Mouse (Mus musculus) embryonic facial prominence, embryonic 10.5 days (tissue): ENCODE results near the gene Cabp7. TPM values are rescaled to one million over a fixed set of nuclear protein-coding genes. Genes with fewer than 3 reads are reported as not detected.

Experiments
- DNase-seq: peaks from one replicate; pipeline ENCODE4 v3.0.0-alpha.2; 2017; ENCODE audit warnings: low spot score
- H3K27ac ChIP-seq: fragments of 300-500 bp; sonication (generic); replicated peaks from 2 replicates; pipeline ENCODE4 v1.5.1; 2016; ENCODE audit warnings: mild to moderate bottlenecking
- H3K27me3 ChIP-seq: fragments of 300-500 bp; sonication (generic); replicated peaks from 2 replicates; pipeline ENCODE4 v1.6.1; 2016; ENCODE audit warnings: low read depth, mild to moderate bottlenecking; ENCODE audit not compliant: poor library complexity, severe bottlenecking
- H3K36me3 ChIP-seq: fragments of 300-500 bp; sonication (generic); replicated peaks from 2 replicates; pipeline ENCODE4 v1.6.1; 2016; ENCODE audit warnings: mild to moderate bottlenecking, moderate library complexity
- H3K4me1 ChIP-seq: fragments of 300-500 bp; sonication (generic); 2 replicates; pipeline ENCODE4 v1.6.1; 2016
- H3K4me3 ChIP-seq: fragments of 300-500 bp; sonication (generic); 2 replicates; pipeline ENCODE4 v1.5.1; 2016; ENCODE audit warnings: mild to moderate bottlenecking, moderate library complexity
- H3K9me3 ChIP-seq: fragments of 300-500 bp; sonication (generic); 2 replicates; pipeline ENCODE4 v1.6.1; 2016; ENCODE audit warnings: mild to moderate bottlenecking
- WGBS: fragments of 180-500 bp; shearing (Covaris S2); methylation state at CpG from one replicate; pipeline ENCODE4 v1.1.7; 2016; 5-methylcytosine and 5-hydroxymethylcytosine counted together
- polyA plus RNA-seq: library from polyadenylated mRNA; unstranded; fragments of >200 nt; fragmentation: Nextera tagmentation; extraction: Ambion mirVana; gene quantifications from 2 replicates; pipeline ENCODE4 v1.2.1, GENCODE M21; 2016

Cabp7 gene
- polyA plus RNA-seq, 1 experiment from 2014 or later: 0.19 TPM

DNA sequence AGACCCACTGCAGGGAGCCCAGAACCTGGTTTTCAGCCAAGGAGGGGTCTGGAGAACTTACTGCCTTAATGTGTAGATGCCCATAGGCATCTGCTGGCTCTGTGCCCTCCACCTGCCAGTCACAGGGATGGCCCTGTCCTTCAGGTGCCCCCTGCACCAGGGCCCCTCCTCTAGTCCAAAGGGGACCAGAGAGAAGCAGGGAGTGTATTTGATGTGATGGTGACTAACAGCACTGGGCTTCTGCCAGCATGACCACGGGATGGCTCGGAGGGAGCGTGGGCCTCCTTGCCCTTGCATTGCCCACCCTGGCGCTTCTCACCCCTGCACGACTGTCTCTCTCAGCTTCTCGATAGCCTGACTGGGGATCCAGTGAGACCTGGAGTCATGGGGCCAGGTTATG lies 1.9 kb downstream of the Cabp7 start:
- Histone ChIP-seq H3K9me3 (no peaks in the 10 kb centered on the region), H3K4me3 (no peak overlapping the region)

DNA sequence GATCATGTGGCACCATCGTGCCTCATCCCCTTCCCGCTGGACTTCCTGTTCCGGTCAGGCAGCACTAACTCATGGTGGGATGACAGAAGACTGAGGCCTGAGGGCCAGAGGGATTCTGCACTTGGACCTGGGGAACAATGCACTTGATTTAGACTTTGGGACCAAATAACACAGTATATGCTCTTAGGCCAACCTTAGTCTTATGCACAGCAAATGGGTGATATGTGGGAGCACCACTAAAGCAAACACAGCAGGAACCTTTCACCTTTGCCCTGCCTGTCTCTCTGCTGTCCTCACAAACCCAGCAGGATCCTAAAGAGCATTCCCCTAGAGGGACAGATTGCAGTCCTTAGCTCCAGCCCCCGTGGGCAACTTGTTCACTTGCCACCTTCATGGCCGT lies 5.8 kb downstream of the Cabp7 start:
- DNase-seq: no peak
- H3K27me3 ChIP-seq: peaks cover 57% of the 10 kb centered on the region
- WGBS: 73% methylated on average over 5 of the region's 5 CpGs
- no peak overlapping the region for H3K4me3 ChIP-seq
- no peaks in the 10 kb centered on the region for H3K9me3 ChIP-seq
- peaks cover 14% of the 10 kb centered on the region for H3K4me1 ChIP-seq
- H3K27ac ChIP-seq: no peak overlapping the region
- peaks cover 8% of the 10 kb centered on the region; the same call in 1 of the 2 replicates for H3K36me3 ChIP-seq

More for the DNA sequence above, 1.9 kb downstream of the Cabp7 start:
- no peak for DNase-seq
- no peaks in the 10 kb centered on the region for H3K36me3 ChIP-seq
- no peak overlapping the region for H3K27ac ChIP-seq
- 59% methylated on average over 6 of the region's 6 CpGs for WGBS
- H3K27me3 ChIP-seq: peaks cover 85% of the 10 kb centered on the region
- H3K4me1 ChIP-seq: peaks cover 23% of the 10 kb centered on the region

DNA sequence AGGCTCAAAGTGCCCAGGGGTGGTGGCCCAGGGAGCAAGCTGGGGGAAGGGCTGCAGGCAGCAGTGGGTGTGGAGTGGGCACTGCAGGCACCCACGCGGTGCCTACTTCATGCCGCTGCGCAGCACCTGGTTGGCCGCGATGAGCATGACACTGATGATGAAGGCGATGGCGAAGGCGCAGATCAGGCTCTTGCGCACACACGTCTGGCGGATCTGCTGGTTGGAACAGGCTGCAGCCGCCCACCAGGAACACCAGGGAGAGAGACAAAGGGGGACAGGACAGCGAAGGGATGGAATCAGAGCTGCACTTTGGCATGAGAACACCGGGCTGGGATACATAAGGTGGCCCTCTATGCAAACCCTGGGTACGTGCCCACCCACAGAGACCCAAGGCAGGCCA lies 7.9 kb downstream of the Cabp7 start:
- peaks cover 8% of the 10 kb centered on the region; the same call in 1 of the 2 replicates for H3K36me3 ChIP-seq
- no peak overlapping the region for H3K27ac ChIP-seq
- 93% methylated on average over 16 of the region's 16 CpGs for WGBS
- H3K27me3 ChIP-seq: peaks cover 51% of the 10 kb centered on the region
- no peak overlapping the region for H3K4me3 ChIP-seq
- no peaks in the 10 kb centered on the region for H3K9me3 ChIP-seq
- H3K4me1 ChIP-seq: peaks cover 28% of the 10 kb centered on the region
- no peak for DNase-seq

DNA sequence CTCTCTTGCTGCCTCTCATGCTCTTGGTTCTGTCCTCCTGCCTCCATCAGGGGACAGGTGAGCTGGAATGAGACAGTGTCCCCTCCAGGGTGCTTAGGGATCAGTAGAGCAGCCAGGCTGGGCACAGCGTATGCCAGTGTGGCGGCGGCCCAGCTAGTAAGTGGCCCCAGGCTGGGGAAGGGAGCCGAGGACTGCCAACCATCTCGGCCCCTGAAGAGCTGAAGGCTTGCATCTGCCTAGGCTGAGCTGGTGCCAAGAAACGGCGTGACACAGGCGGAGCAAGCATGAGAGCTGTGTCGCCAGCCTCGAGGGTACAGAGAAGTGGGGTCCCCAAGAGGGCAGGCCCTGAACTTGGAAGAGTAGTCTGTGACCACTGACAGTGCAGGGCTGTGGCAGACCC lies 8.9 kb downstream of the Cabp7 start:
- Histone ChIP-seq H3K36me3 (peaks cover 11% of the 10 kb centered on the region; the same call in 1 of the 2 replicates), H3K27ac (no peak overlapping the region), H3K9me3 (no peaks in the 10 kb centered on the region), H3K27me3 (peaks cover 40% of the 10 kb centered on the region), H3K4me1 (peaks cover 28% of the 10 kb centered on the region), H3K4me3 (no peak overlapping the region)
- no peak for DNase-seq
- WGBS: 80% methylated on average over 10 of the region's 10 CpGs

DNA sequence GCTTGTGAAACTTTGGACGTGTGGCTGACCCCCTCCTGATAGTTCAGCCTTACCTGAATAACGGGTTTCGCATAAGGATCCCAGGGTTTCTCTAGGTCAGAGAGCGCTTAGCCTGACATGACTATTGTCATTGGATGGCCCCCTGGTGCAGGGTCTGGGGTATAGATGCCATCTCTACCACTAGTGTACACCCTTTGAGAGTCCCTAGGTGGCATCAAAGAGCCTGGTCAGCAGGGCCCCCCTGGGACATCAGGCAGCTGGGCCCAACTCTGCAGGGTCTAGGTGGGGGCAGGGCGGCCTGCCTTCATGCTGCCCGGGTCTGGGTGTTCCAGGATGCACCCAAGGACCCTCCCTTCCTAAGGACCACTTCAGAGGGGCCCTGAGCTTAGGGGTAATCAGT lies 10.2 kb downstream of the Cabp7 start:
- 40% methylated on average over 6 of the region's 6 CpGs for WGBS
- 0 out of 2 replicates have a peak overlapping the region, but pooled peaks have one; percentile 7 for H3K27ac ChIP-seq
- DNase-seq: no peak
- H3K36me3 ChIP-seq: peaks cover 16% of the 10 kb centered on the region; the same call in 1 of the 2 replicates
- H3K4me3 ChIP-seq: no peak overlapping the region
- peaks cover 36% of the 10 kb centered on the region for H3K4me1 ChIP-seq
- H3K9me3 ChIP-seq: no peaks in the 10 kb centered on the region
- peaks cover 27% of the 10 kb centered on the region for H3K27me3 ChIP-seq

DNA sequence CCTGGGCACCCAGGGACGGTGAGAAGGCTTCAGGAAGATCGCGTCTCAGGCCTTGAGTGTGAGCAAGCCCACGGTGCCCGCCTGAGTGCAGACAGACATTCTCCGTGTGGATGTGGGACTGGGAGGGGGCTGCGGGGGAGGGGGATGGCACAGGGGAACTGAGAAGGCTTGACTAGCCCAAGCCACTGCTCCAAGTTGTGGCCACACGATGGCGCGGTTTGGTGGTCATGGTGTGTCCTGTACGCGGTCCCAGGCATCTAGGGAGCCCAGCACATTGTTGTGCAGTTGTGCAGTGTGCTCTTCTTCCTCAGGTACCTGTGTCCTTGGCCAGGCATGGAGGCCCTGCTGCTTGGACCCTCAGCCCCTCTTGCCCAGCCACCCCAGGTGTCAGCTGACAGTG lies 12.4 kb downstream of the Cabp7 start:
- DNase-seq: peak; percentile 66
- 35% methylated on average over 12 of the region's 12 CpGs for WGBS
- Histone ChIP-seq H3K27me3 (peaks cover 25% of the 10 kb centered on the region), H3K36me3 (peaks cover 16% of the 10 kb centered on the region; the same call in 1 of the 2 replicates), H3K27ac (no peak overlapping the region; the same call in 1 of the 2 replicates), H3K4me3 (no peak overlapping the region), H3K4me1 (peaks cover 45% of the 10 kb centered on the region), H3K9me3 (no peaks in the 10 kb centered on the region)

DNA sequence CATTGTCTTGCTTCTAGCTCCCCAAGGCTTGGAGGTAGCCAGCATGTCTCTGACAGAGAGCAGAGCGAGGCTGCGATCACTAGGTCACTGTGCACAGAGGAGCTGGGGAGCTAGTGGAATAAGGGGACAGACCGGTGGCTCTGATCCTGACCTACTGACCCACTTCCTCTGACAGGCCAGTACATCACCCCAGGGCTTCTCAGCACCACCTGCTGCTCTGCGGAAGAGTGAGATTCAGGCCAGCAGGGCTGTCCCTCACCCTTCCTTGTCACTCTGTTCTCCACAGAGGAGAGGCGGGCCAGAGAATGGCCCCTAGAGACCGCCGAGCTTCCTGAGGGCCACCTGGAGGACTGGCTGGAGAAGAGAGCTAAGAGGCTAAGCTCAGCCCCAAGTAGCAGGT lies 14.8 kb downstream of the Cabp7 start:
- H3K27ac ChIP-seq: no peak overlapping the region; the same call in 1 of the 2 replicates
- no peak overlapping the region for H3K4me3 ChIP-seq
- WGBS: 53% methylated on average over 7 of the region's 7 CpGs

DNA sequence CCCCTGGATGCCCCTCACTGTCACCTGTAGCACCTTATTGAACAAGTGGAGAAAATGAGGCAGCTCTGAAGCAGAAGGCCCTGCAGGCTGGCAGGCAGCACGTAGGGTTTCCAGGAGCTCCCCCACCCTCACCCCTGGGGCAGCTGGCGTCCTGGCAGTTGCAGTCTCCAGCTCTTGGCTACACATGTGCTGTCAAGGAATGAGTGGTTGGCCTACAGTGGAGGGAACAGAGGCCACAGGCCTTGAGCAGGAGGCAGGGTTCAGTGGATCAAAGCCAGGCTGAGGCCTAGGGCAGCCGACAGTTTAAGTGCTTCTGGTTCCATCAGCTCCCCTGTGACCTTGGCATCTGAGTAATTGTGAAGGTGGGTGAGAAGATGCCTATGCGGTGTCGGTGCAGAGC lies 15.7 kb downstream of the Cabp7 start:
- 87% methylated on average over 5 of the region's 5 CpGs for WGBS
- no peak overlapping the region for H3K27ac ChIP-seq
- H3K36me3 ChIP-seq: peaks cover 23% of the 10 kb centered on the region
- H3K4me3 ChIP-seq: no peak overlapping the region
- H3K9me3 ChIP-seq: no peaks in the 10 kb centered on the region
- H3K27me3 ChIP-seq: peaks cover 16% of the 10 kb centered on the region
- DNase-seq: peak; percentile 6
- peaks cover 38% of the 10 kb centered on the region for H3K4me1 ChIP-seq

More for the DNA sequence above, 14.8 kb downstream of the Cabp7 start:
- H3K36me3 ChIP-seq: peaks cover 15% of the 10 kb centered on the region
- no peak for DNase-seq
- H3K9me3 ChIP-seq: no peaks in the 10 kb centered on the region
- H3K27me3 ChIP-seq: peaks cover 21% of the 10 kb centered on the region
- H3K4me1 ChIP-seq: peaks cover 45% of the 10 kb centered on the region

DNA sequence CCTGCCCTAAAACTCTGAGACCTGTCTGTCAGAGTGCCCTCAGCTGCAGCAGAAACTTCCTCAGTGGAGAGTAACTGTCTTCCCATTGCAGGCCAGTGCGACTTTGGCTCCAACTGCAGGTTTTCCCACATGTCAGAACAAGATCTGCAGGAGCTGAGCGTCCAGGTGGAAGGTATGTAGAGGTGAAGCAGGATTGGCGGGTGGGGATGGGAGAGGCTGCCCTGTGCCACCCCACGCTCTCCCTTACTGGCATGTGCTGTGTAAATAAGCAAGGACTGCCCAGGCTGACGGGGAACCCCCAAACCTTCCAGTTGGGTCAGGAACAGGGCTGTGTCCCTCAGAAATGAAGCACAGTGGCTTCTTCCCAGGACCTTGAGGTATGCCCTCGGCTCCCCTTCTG lies 16.5 kb downstream of the Cabp7 start:
- H3K27ac ChIP-seq: 0 out of 2 replicates have a peak overlapping the region, but pooled peaks have one; percentile 51
- no peak overlapping the region for H3K4me3 ChIP-seq
- no peaks in the 10 kb centered on the region for H3K9me3 ChIP-seq
- H3K4me1 ChIP-seq: peaks cover 30% of the 10 kb centered on the region
- peaks cover 8% of the 10 kb centered on the region for H3K27me3 ChIP-seq
- 79% methylated on average over 6 of the region's 6 CpGs for WGBS
- H3K36me3 ChIP-seq: peaks cover 31% of the 10 kb centered on the region
- DNase-seq: peak; percentile 12

DNA sequence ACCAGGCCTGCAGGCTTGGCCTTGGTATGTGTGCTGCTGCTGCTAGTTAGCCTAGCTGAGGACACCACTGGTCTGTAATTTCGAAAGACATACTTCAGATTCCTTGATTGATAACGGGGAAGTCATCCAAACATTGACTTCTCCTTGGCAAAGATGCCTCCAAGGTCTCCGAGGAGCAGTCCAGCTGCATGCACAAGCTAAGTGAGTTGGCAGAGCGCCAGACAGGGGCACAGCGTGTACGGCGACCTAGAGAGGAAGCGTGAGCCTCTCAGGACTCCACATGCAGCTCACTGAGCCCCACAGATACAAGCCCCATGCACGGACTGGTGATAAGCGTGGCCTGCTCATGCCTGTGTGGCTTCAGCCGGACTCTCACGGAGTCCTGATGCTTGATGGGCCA lies 17.0 kb downstream of the Cabp7 start:
- Histone ChIP-seq H3K4me3 (no peak overlapping the region), H3K4me1 (peaks cover 25% of the 10 kb centered on the region), H3K27me3 (peaks cover 3% of the 10 kb centered on the region), H3K27ac (peak overlapping the region; percentile 51), H3K9me3 (no peaks in the 10 kb centered on the region), H3K36me3 (peaks cover 35% of the 10 kb centered on the region)
- peak; percentile 8 for DNase-seq
- 87% methylated on average over 12 of the region's 12 CpGs for WGBS

DNA sequence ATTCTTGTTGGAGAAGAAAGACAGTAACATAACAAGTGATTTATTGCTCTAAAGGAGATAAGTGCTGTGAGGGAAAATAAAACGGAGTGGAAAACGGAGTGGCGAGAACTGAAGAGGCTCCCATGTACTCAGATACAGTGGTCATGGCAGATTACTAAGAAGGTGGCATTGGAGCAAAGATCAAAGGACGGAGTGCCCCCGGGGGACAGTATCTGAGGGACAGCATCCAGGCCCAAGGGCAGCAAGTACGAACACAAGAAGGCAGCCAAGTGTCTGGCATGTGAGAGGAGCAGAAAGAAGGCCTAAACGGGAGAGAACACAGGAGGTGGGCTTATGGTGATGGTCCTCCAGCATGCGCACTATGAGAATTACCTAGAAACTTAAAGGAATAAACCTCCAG lies 24.9 kb downstream of the Cabp7 start:
- 85% methylated on average over 8 of the region's 8 CpGs for WGBS
- Histone ChIP-seq H3K4me3 (no peak overlapping the region), H3K9me3 (no peaks in the 10 kb centered on the region), H3K27me3 (no peaks in the 10 kb centered on the region), H3K27ac (no peak overlapping the region), H3K36me3 (peaks cover 43% of the 10 kb centered on the region), H3K4me1 (peaks cover 14% of the 10 kb centered on the region; the same call in 1 of the 2 replicates)
- DNase-seq: no peak

DNA sequence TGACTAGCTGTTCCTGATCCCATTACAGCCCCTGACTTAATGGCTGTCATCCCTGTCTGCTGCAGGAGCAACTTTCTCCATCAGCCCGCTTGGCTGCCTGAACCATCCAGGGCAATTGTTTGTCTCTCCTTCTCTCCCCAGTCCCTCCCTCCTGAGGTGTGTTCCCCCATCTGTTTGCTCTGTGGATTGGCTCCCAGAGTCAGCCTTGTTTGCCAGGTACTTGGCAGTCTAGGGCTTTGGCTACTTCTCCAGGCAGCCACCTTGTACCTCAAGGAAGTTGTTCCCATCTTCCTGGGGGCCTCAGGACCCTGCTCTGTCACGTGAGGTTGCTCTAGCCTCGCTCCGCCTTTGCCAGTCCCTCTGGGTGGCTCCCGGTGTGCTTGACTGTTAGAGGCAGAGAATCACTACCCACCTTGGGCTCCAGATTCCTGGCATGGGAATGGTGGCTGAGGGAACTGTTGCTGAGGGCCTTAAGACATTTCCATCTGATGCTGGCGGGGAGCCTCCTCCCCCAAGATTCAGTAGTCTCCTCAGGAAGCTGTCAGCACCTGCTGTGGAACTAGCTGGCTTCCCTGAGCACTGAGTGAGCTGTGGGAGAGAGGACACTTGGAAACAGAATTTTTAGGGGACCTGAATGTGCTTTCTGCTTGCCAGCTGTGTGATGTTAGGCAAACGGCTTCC lies 25.5 kb downstream of the Cabp7 start:
- 54% methylated on average over 7 of the region's 7 CpGs for WGBS
- Histone ChIP-seq H3K4me1 (peaks cover 14% of the 10 kb centered on the region; the same call in 1 of the 2 replicates), H3K27me3 (no peaks in the 10 kb centered on the region), H3K36me3 (peaks cover 37% of the 10 kb centered on the region), H3K27ac (no peak overlapping the region), H3K4me3 (no peak overlapping the region), H3K9me3 (no peaks in the 10 kb centered on the region)
- no peak for DNase-seq

DNA sequence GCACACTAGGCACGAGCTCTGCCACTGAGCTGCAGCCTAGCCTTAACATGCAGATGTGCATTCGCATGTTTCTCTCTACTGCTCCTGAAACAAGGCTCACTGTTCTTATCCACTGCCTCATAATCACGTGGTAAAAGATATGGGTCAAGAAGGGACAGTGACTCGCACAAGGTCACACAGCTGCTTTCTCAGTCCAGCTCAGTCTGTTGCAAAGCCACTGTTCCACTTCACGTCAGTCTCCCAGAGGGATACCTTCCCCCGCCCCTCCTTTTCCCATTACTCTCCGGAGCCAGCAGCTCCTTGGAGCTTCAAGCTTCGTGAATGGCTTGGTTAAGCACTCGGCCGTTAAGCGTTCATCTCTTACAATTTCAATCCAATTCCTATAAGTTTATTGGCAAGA lies 26.2 kb downstream of the Cabp7 start:
- WGBS: 72% methylated on average over 11 of the region's 11 CpGs
- H3K27ac ChIP-seq: no peak overlapping the region
- H3K9me3 ChIP-seq: no peaks in the 10 kb centered on the region
- H3K4me3 ChIP-seq: no peak overlapping the region
- peaks cover 14% of the 10 kb centered on the region; the same call in 1 of the 2 replicates for H3K4me1 ChIP-seq
- peaks cover 31% of the 10 kb centered on the region for H3K36me3 ChIP-seq
- H3K27me3 ChIP-seq: no peaks in the 10 kb centered on the region
- DNase-seq: no peak
